Mouse (Mus musculus) hindbrain, embryonic 14.5 days (tissue): ENCODE results near the gene Mettl13. TPM values are rescaled to one million over a fixed set of nuclear protein-coding genes. Genes with fewer than 3 reads are reported as not detected.
A peak's percentile ranks its signal among the peaks of the same experiment; 100 is the strongest.

Source experiments
- ATAC-seq: fragments of 200-750 bp; cut with Nextera tagmentation; 2 replicates; pipeline ENCODE4 v1.8.0; 2017; ENCODE audit warnings: moderate number of reproducible peaks, mild to moderate bottlenecking, moderate TSS enrichment, moderate library complexity; ENCODE audit not compliant: low FRiP score
- DNase-seq: peaks from one replicate; pipeline ENCODE4 v3.0.0-alpha.2; 2015; ENCODE audit warnings: low spot score
- H3K27ac ChIP-seq: fragments of 300-500 bp; sonication (generic); 2 replicates; pipeline ENCODE4 v1.5.1; 2014; ENCODE audit warnings: mild to moderate bottlenecking, moderate library complexity
- H3K27me3 ChIP-seq: fragments of 300-500 bp; sonication (generic); 2 replicates; pipeline ENCODE4 v1.6.1; 2014; ENCODE audit warnings: mild to moderate bottlenecking, low read length, mixed read lengths; ENCODE audit not compliant: control insufficient read depth, insufficient read depth
- H3K36me3 ChIP-seq: fragments of 300-500 bp; sonication (generic); replicated peaks from 2 replicates; pipeline ENCODE4 v1.6.1; 2014; ENCODE audit not compliant: control insufficient read depth, insufficient read depth
- H3K4me1 ChIP-seq: fragments of 300-500 bp; sonication (generic); replicated peaks from 2 replicates; pipeline ENCODE4 v1.6.1; 2014; ENCODE audit warnings: antibody characterized with exemption, low read length, mixed read lengths; ENCODE audit not compliant: control insufficient read depth, insufficient read depth
- H3K4me2 ChIP-seq: fragments of 300-500 bp; sonication (generic); replicated peaks from 2 replicates; pipeline ENCODE4 v1.6.1; 2014; ENCODE audit warnings: mild to moderate bottlenecking, moderate library complexity
- H3K4me3 ChIP-seq: fragments of 300-500 bp; sonication (generic); replicated peaks from 2 replicates; pipeline ENCODE4 v1.5.1; 2014; ENCODE audit warnings: mild to moderate bottlenecking, low read length
- H3K9ac ChIP-seq: fragments of 300-500 bp; sonication (generic); 2 replicates; pipeline ENCODE4 v1.6.1; 2014
- H3K9me3 ChIP-seq: fragments of 300-500 bp; sonication (generic); 2 replicates; pipeline ENCODE4 v1.6.1; 2016; ENCODE audit warnings: low read length; ENCODE audit not compliant: control insufficient read depth
- WGBS: fragments of 180-500 bp; shearing (Covaris S2); extraction: QIAGEN DNeasy Blood & Tissue Kit; methylation state at CpG from one replicate; pipeline ENCODE4 v1.1.7; 2014; 5-methylcytosine and 5-hydroxymethylcytosine counted together
- polyA plus RNA-seq: library from polyadenylated mRNA; unstranded; fragments of >200 nt; fragmentation: Nextera tagmentation; extraction: Ambion mirVana; gene quantifications from 2 replicates; pipeline ENCODE4 v1.2.1, GENCODE M21; 2014

Mettl13 gene
- polyA plus RNA-seq, 1 experiment from 2014 or later, result 12.2 TPM

DNA sequence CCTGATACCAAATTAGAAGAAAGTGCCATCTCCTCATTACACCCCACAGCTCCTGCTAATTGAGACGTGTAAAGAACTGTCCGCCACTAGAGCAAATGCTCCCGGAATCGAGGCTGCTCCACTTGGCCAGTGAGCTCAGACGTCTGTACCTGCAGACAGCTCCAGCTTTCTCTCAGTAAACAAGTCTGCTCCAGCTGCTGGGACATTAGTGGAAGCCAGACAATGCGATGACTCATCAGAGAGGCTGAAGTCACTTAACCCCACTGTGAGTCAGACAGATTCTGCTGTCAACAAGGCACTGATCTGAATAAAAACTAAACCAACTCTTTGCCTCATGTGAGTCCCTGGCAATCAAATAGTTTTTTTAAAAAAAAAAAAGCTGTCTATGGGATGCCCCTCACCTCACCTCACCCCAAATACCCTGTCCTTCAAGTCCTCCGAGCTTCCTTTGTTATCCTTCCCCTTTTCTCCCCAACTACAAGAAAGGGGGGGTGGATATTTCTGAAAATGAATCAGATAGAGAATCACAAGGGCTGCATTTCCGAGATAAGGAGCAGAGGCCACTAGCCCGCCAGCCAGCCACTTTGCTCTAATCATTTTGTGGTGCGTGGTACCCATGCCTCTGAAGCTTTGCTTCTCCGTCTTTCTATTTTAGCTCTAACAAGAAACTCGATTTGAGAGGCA is 38.9 kb downstream of the Mettl13 start:
- no peak overlapping the region for H3K4me3 ChIP-seq
- no peaks in the 10 kb centered on the region for H3K27me3 ChIP-seq
- DNase-seq (no peak), ATAC-seq (0 out of 2 replicates have a peak, but pooled peaks have one; percentile 37)
- H3K4me1 ChIP-seq, result no peaks in the 10 kb centered on the region
- no peaks in the 10 kb centered on the region for H3K36me3 ChIP-seq
- 60% methylated on average over 12 of the region's 12 CpGs for WGBS
- H3K4me2 ChIP-seq, result no peak overlapping the region
- H3K9me3 ChIP-seq, result no peaks in the 10 kb centered on the region
- no peak overlapping the region for H3K9ac ChIP-seq
- H3K27ac ChIP-seq, result no peak overlapping the region

DNA sequence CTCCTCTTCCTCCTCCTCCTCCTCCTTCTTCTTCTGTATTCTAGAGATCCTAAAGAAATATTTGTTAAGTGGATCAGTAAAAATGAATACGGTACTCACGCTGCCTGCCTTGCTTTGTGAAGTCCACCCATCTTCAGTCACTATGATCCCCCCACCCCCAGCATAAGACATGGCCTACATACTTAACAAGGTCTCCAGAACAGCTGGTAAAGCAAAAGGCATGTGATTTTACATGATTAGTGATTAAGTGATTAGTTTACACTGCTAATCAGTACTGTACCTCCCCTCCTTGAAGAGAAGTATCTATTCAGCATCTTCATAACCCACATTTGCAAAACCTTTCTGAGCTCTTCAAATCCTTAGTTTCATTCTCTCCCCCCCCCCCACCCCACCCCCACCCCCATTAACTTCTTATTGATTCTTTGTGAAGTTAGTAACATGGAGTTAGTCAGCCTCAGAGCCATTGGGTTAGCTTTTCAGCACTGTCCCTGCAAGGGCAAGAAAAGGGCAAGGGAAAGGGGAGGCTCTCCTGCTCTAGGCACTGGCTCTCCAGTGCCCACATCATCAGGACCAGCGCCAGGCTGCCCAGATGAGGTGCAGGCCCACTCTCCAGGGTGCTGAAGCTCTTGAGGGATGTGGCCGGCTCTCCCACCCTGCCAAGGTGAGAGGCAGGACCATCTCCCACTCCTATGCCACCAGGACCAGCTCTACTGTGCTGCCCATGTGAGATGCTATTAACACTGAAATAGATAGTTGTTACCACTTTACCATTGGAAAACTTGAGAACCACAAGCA is 39.9 kb downstream of the Mettl13 start:
- Histone ChIP-seq H3K4me1 (no peaks in the 10 kb centered on the region), H3K27me3 (no peaks in the 10 kb centered on the region), H3K36me3 (no peaks in the 10 kb centered on the region), H3K27ac (no peak overlapping the region), H3K9ac (no peak overlapping the region), H3K4me3 (no peak overlapping the region), H3K9me3 (no peaks in the 10 kb centered on the region), H3K4me2 (no peak overlapping the region)
- WGBS, result 84% methylated on average over 4 of the region's 4 CpGs
- no peak for ATAC-seq
- DNase-seq, result no peak

DNA sequence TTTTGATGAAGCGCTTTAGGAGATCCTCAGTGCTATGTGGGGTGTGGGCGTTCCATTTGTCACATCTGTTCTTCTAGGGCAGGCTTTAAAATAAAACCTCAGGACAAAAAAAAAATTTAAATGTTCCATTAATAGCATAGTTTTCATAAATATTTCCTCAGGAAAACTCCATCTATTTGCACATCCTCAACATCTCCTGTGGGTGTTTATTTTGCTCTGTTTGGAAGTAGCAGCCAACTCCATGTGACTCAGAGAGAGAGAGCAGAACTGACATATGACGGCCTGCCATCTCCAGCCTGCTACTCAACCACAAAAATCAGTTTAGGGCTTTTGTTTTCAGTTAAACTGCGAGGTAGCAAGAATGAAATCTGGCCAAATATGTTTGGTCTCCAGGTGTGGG is 41.8 kb downstream of the Mettl13 start:
- no peak overlapping the region for H3K4me3 ChIP-seq
- 89% methylated on average over 4 of the region's 4 CpGs for WGBS
- no peak overlapping the region for H3K9ac ChIP-seq
- no peaks in the 10 kb centered on the region for H3K4me1 ChIP-seq
- DNase-seq (no peak), ATAC-seq (no peak)
- no peak overlapping the region for H3K4me2 ChIP-seq
- no peaks in the 10 kb centered on the region for H3K36me3 ChIP-seq
- H3K27ac ChIP-seq, result no peak overlapping the region
- H3K9me3 ChIP-seq, result no peaks in the 10 kb centered on the region
- H3K27me3 ChIP-seq, result no peaks in the 10 kb centered on the region

DNA sequence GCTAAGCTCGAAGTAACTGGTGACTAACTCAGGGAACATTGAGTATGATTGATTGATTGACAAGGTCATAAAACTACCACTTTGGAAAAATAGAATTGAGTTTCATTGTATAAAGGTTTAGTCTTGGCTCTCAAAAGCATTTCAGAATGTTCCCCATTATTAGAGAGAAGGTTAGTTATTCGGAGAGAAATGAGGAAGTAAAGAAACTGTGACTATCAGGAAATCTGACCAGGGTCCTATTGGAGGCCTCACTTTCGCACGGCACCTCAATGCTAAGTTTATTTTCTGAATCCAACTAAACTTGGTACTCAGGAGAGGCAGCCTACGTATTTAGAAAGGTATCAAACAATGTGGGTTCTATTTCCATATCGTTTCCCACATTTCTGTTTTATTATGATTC is 42.7 kb downstream of the Mettl13 start:
- no peak overlapping the region for H3K4me2 ChIP-seq
- no peak overlapping the region for H3K9ac ChIP-seq
- ATAC-seq, result no peak
- H3K4me1 ChIP-seq, result no peaks in the 10 kb centered on the region
- DNase-seq, result no peak
- no peaks in the 10 kb centered on the region for H3K9me3 ChIP-seq
- H3K36me3 ChIP-seq, result no peaks in the 10 kb centered on the region
- H3K27ac ChIP-seq, result no peak overlapping the region
- no peaks in the 10 kb centered on the region for H3K27me3 ChIP-seq
- H3K4me3 ChIP-seq, result no peak overlapping the region
- WGBS, result 86% methylated on average over 6 of the region's 6 CpGs

Other genes with a start within 250 kb of the Mettl13 start
- gene Dnm3, start 70.5 kb downstream of the Mettl13 start, polyA plus RNA-seq, result 70.0 and 71.6 TPM in 2 replicates
- 70.6 and 80.0 TPM in 2 replicates for gene Vamp4, start 22.0 kb upstream of the Mettl13 start, polyA plus RNA-seq
- gene Myoc, start 90.6 kb upstream of the Mettl13 start, polyA plus RNA-seq, result 0.13 TPM in 1 of 2 replicates, not detected in the other
- gene Myocos, start 109.7 kb upstream of the Mettl13 start, polyA plus RNA-seq, result not detected in 2 replicates
- 144 and 148 TPM in 2 replicates for gene Prrc2c, start 192.0 kb upstream of the Mettl13 start, polyA plus RNA-seq